22 mouse cellular contexts compared by ENCODE assay signal in the genomic region with DNA sequence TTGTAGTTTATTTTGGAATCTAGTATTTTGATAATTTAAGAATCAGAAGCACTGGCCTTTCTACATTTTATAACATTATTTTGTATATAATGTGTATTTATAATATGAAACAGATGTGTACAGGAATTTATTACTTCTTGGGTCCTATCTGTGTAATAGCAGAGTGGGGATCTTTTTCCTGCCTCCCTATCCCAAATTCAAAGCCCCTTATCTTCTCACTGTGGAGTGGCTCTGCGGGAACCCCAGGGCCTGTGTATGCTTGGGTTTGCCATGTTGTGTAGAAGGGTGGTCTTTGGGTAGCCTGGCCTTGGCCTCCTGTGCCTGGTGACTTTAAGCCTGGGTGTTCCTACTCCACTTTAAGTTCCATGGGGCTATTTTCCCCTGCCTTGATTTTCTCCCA. TPM values are rescaled to one million over a fixed set of nuclear protein-coding genes. Genes with fewer than 3 reads are reported as not detected.
DNase-seq lines count a peak whose midpoint lies in the region; ATAC-seq and TF ChIP-seq lines count a peak whose summit lies in the region.
"Had no signal": no experiment of that assay in that cellular context is flagged by ENCODE, and none has a peak within 500 bp of the region (broad histone marks: within the 10 kb centered on the region; RNA-seq: fewer than 3 reads in every experiment).

No protein-coding gene starts in this region.

- H3K36me3 ChIP-seq in embryonic facial prominence, embryonic 14.5 days (ENCODE audit: control insufficient read depth, insufficient read depth, low read length) = no peaks in the 10 kb centered on the region
- no peaks in the 10 kb centered on the region for H3K36me3 ChIP-seq in embryonic facial prominence, embryonic 10.5 days (replicated peaks)
- 0 out of 2 replicates have a peak, but pooled peaks cover 4% of the 10 kb centered on the region for H3K36me3 ChIP-seq in heart, embryonic 14.5 days (ENCODE audit: control insufficient read depth, insufficient read depth, low read length)
- no peaks in the 10 kb centered on the region for H3K36me3 ChIP-seq in kidney, embryonic 16.5 days (ENCODE audit: insufficient read depth, low read length)
- no peaks in the 10 kb centered on the region for H3K36me3 ChIP-seq in kidney, embryonic 15.5 days
- H3K36me3 ChIP-seq in MEL (ENCODE audit: control insufficient read depth in 1 of 2, insufficient read depth in 2 of 2, low read length in 2 of 2) = peaks cover 0 to 6% of the 10 kb centered on the region in 2 experiments; a peak in 2 of 4 replicates
- H3K36me3 ChIP-seq: forebrain, embryonic 15.5 days; hindbrain, embryonic 13.5 days; limb, embryonic 12.5 days; liver, embryonic 12.5 days had no signal

- no peak overlapping the region for H3K9ac ChIP-seq in embryonic facial prominence, embryonic 14.5 days (ENCODE audit: low read depth, low read length)
- H3K9ac ChIP-seq in heart, embryonic 14.5 days (ENCODE audit: low read length) = no peak overlapping the region
- no peak overlapping the region for H3K9ac ChIP-seq in kidney, embryonic 16.5 days (replicated peaks; ENCODE audit: low read length)
- no peak overlapping the region for H3K9ac ChIP-seq in kidney, embryonic 15.5 days
- no peak overlapping the region for H3K9ac ChIP-seq in MEL (ENCODE audit: control insufficient read depth, low read depth, low read length, poor library complexity, severe bottlenecking)
- H3K9ac ChIP-seq: forebrain, embryonic 15.5 days; hindbrain, embryonic 13.5 days; limb, embryonic 12.5 days; liver, embryonic 12.5 days had no signal

- TF ChIP-seq CTCF in MEL (IDR thresholded peaks at IDR 0.05 in 2 of 3, conservative IDR thresholded peaks at IDR 0.05 in 1 of 3; ENCODE audit: control insufficient read depth in 1 of 3, insufficient read depth in 1 of 3, low read depth in 2 of 3, low read length in 3 of 3, poor library complexity in 1 of 3, severe bottlenecking in 1 of 3) = no peak

- H3K27ac ChIP-seq in embryonic facial prominence, embryonic 14.5 days (replicated peaks; ENCODE audit: low read depth, low read length) = no peak overlapping the region
- no peak overlapping the region for H3K27ac ChIP-seq in embryonic facial prominence, embryonic 10.5 days (replicated peaks)
- peak overlapping the region in 1 of 2 experiments; percentile 55; a peak in 3 of 4 replicates for H3K27ac ChIP-seq in heart, embryonic 14.5 days (replicated peaks in 1 of 2; ENCODE audit: control insufficient read depth in 1 of 2, insufficient read depth in 1 of 2, low read depth in 2 of 2, low read length in 2 of 2)
- peak overlapping the region; percentile 61; the same call in 1 of the 2 replicates for H3K27ac ChIP-seq in kidney, embryonic 16.5 days (ENCODE audit: low read length)
- no peak overlapping the region for H3K27ac ChIP-seq in kidney, embryonic 15.5 days
- no peak overlapping the region for H3K27ac ChIP-seq in MEL (ENCODE audit: control insufficient read depth, low read depth, low read length)
- H3K27ac ChIP-seq: forebrain, embryonic 15.5 days; hindbrain, embryonic 13.5 days; limb, embryonic 12.5 days had no signal

- WGBS in embryonic facial prominence, embryonic 14.5 days = 78% methylated on average over 1 of the region's 1 CpGs
- WGBS in embryonic facial prominence, embryonic 10.5 days = 93% methylated on average over 1 of the region's 1 CpGs
- 68% methylated on average over 1 of the region's 1 CpGs for WGBS in heart, embryonic 14.5 days
- WGBS in kidney, embryonic 16.5 days = 75% methylated on average over 1 of the region's 1 CpGs
- WGBS in kidney, embryonic 15.5 days = 82% methylated on average over 1 of the region's 1 CpGs

- H3K9me3 ChIP-seq in embryonic facial prominence, embryonic 14.5 days (ENCODE audit: control insufficient read depth, low read length) = no peaks in the 10 kb centered on the region
- H3K9me3 ChIP-seq in embryonic facial prominence, embryonic 10.5 days = no peaks in the 10 kb centered on the region
- H3K9me3 ChIP-seq in heart, embryonic 14.5 days (ENCODE audit: control insufficient read depth, low read length) = no peaks in the 10 kb centered on the region
- H3K9me3 ChIP-seq in kidney, embryonic 16.5 days (ENCODE audit: low read length) = no peaks in the 10 kb centered on the region
- H3K9me3 ChIP-seq in kidney, embryonic 15.5 days (replicated peaks) = no peaks in the 10 kb centered on the region
- no peaks in the 10 kb centered on the region for H3K9me3 ChIP-seq in MEL (replicated peaks; ENCODE audit: insufficient read depth, low read length)
- H3K9me3 ChIP-seq: forebrain, embryonic 15.5 days; hindbrain, embryonic 13.5 days; limb, embryonic 12.5 days; liver, embryonic 12.5 days had no signal

- peaks cover 16% of the 10 kb centered on the region for H3K27me3 ChIP-seq in embryonic facial prominence, embryonic 14.5 days (replicated peaks; ENCODE audit: control insufficient read depth, insufficient read depth, low read length)
- peaks cover 64% of the 10 kb centered on the region for H3K27me3 ChIP-seq in embryonic facial prominence, embryonic 10.5 days (replicated peaks; ENCODE audit: low read depth, poor library complexity, severe bottlenecking)
- H3K27me3 ChIP-seq in heart, embryonic 14.5 days (ENCODE audit: control insufficient read depth, insufficient read depth, low read length) = peaks cover 20% of the 10 kb centered on the region
- H3K27me3 ChIP-seq in kidney, embryonic 16.5 days (ENCODE audit: insufficient read depth, low read length) = peaks cover 14% of the 10 kb centered on the region; the same call in 1 of the 2 replicates
- H3K27me3 ChIP-seq in kidney, embryonic 15.5 days = peaks cover 20% of the 10 kb centered on the region
- no peaks in the 10 kb centered on the region for H3K27me3 ChIP-seq in MEL (ENCODE audit: control insufficient read depth in 1 of 2, insufficient read depth in 2 of 2, low read length in 2 of 2)

- no peak for TF ChIP-seq POLR2A in MEL (IDR thresholded peaks at IDR 0.05; ENCODE audit: control insufficient read depth in 1 of 2, insufficient read depth in 1 of 2, low read depth in 1 of 2, low read length in 2 of 2, poor library complexity in 1 of 2)

- no peaks in the 10 kb centered on the region; the same call in 1 of the 2 replicates for H3K79me2 ChIP-seq in MEL (ENCODE audit: control insufficient read depth, insufficient read depth, low read length, poor library complexity)

- H3K4me3 ChIP-seq in embryonic facial prominence, embryonic 14.5 days (ENCODE audit: low read depth, low read length) = no peak overlapping the region
- H3K4me3 ChIP-seq in embryonic facial prominence, embryonic 10.5 days = no peak overlapping the region
- H3K4me3 ChIP-seq in heart, embryonic 14.5 days (ENCODE audit: control insufficient read depth in 1 of 2, insufficient read depth in 1 of 2, low read depth in 1 of 2, low read length in 2 of 2) = no peak overlapping the region
- H3K4me3 ChIP-seq in kidney, embryonic 16.5 days (ENCODE audit: low read length) = no peak overlapping the region
- no peak overlapping the region for H3K4me3 ChIP-seq in kidney, embryonic 15.5 days (replicated peaks)
- H3K4me3 ChIP-seq in MEL (ENCODE audit: control insufficient read depth in 1 of 2, insufficient read depth in 1 of 2, low read depth in 2 of 2, low read length in 2 of 2) = no peak overlapping the region
- H3K4me3 ChIP-seq: forebrain, embryonic 15.5 days; hindbrain, embryonic 13.5 days; limb, embryonic 12.5 days; liver, embryonic 12.5 days had no signal

- peak overlapping the region; percentile 10; the same call in 1 of the 2 replicates for H3K4me2 ChIP-seq in embryonic facial prominence, embryonic 14.5 days (ENCODE audit: low read depth, low read length)
- peak overlapping the region; percentile 25; the same call in 1 of the 2 replicates for H3K4me2 ChIP-seq in heart, embryonic 14.5 days (ENCODE audit: low read length)
- no peak overlapping the region for H3K4me2 ChIP-seq in kidney, embryonic 16.5 days (replicated peaks; ENCODE audit: low read depth, low read length)
- no peak overlapping the region for H3K4me2 ChIP-seq in kidney, embryonic 15.5 days
- H3K4me2 ChIP-seq: forebrain, embryonic 15.5 days; hindbrain, embryonic 13.5 days; limb, embryonic 12.5 days; liver, embryonic 12.5 days; midbrain, embryonic 11.5 days had no signal

- no peak for DNase-seq in embryonic facial prominence, embryonic 14.5 days (ENCODE audit: low spot score)
- DNase-seq in embryonic facial prominence, embryonic 10.5 days (ENCODE audit: low spot score) = no peak
- DNase-seq in heart, postnatal 4 days = no peak
- no peak for DNase-seq in MEL (ENCODE audit: low read depth, low spot score)
- DNase-seq: adrenal gland, postnatal 10 days; cerebellum, adult 9-10 months; gastrocnemius, postnatal 14 days; kidney, adult 9 months; kidney, postnatal 4 days; lung, adult 2 months had no signal

- TF ChIP-seq RAD21 in MEL (IDR thresholded peaks at IDR 0.05; ENCODE audit: low read depth, low read length) = no peak

- TF ChIP-seq EP300 in MEL (IDR thresholded peaks at IDR 0.05; ENCODE audit: low read depth in 1 of 2, low read length in 2 of 2) = peak; percentile 47 to 54; a peak in 3 of 4 replicates

- no peak for ATAC-seq in embryonic facial prominence, embryonic 14.5 days (ENCODE audit: low read depth)
- no peak for ATAC-seq in heart, embryonic 14.5 days (ENCODE audit: insufficient number of reproducible peaks, insufficient read depth, low FRiP score, low read depth)
- no peak for ATAC-seq in kidney, embryonic 16.5 days (ENCODE audit: low FRiP score, low TSS enrichment)
- ATAC-seq in kidney, embryonic 15.5 days (replicated peaks; ENCODE audit: low FRiP score) = no peak
- ATAC-seq in megakaryocyte-erythroid progenitor cell, adult 5-6 weeks (replicated peaks; ENCODE audit: low FRiP score, low TSS enrichment, poor library complexity, severe bottlenecking) = no peak
- ATAC-seq: forebrain, embryonic 15.5 days; inflammation-experienced regulatory T-cells, adult 6 months; liver, embryonic 12.5 days had no signal

- peaks cover 3% of the 10 kb centered on the region; the same call in 1 of the 2 replicates for H3K4me1 ChIP-seq in embryonic facial prominence, embryonic 14.5 days (ENCODE audit: control insufficient read depth, insufficient read depth, low read length)
- H3K4me1 ChIP-seq in embryonic facial prominence, embryonic 10.5 days = peaks cover 17% of the 10 kb centered on the region
- peaks cover 5 to 6% of the 10 kb centered on the region in 2 experiments for H3K4me1 ChIP-seq in heart, embryonic 14.5 days (ENCODE audit: control insufficient read depth in 2 of 2, insufficient read depth in 2 of 2, low read length in 2 of 2)
- peaks cover 5% of the 10 kb centered on the region; the same call in 1 of the 2 replicates for H3K4me1 ChIP-seq in kidney, embryonic 16.5 days (ENCODE audit: insufficient read depth, low read length)
- H3K4me1 ChIP-seq in kidney, embryonic 15.5 days = peaks cover 15% of the 10 kb centered on the region
- H3K4me1 ChIP-seq in MEL (ENCODE audit: control insufficient read depth in 1 of 2, insufficient read depth in 2 of 2, low read length in 2 of 2) = peaks cover 2 to 15% of the 10 kb centered on the region in 2 experiments; a peak in 3 of 4 replicates

RNA-seq across cellular contexts. Expression of a gene that starts 10.0 kb away (rescaled TPM):
- 5.0 and 6.8 TPM in 2 replicates for polyA plus RNA-seq in embryonic facial prominence, embryonic 14.5 days (2014; fragmentation: Nextera tagmentation; extraction: Ambion mirVana)
- 4.4 and 4.6 TPM in 2 replicates for polyA plus RNA-seq in embryonic facial prominence, embryonic 10.5 days (2016; fragmentation: Nextera tagmentation; extraction: Ambion mirVana)
- polyA plus RNA-seq in heart, embryonic 14.5 days (2014; fragmentation: Nextera tagmentation; extraction: Ambion mirVana) = 6.9 and 8.8 TPM in 2 replicates
- total RNA-seq in heart, postnatal 4 days (2021) = 10 to 100 TPM; 19.7 to 20.8 TPM
- 12.9 and 13.5 TPM in 2 replicates for polyA plus RNA-seq in kidney, embryonic 16.5 days (2015; fragmentation: Nextera tagmentation; extraction: Ambion mirVana)
- 9.9 and 10.5 TPM in 2 replicates for polyA plus RNA-seq in kidney, embryonic 15.5 days (2015; fragmentation: Nextera tagmentation; extraction: Ambion mirVana)
- 0.16 TPM in 1 of 2 replicates, not detected in the other for total RNA-seq in MEL (2012; rRNA removed)
- polyA plus RNA-seq in MEL (2012; ENCODE audit: insufficient read depth in 1 of 2, insufficient read length in 2 of 2, low read depth in 1 of 2, low replicate concordance in 2 of 2, missing spikeins in 1 of 2) = under 1 TPM in 1 of 2 experiments, not detected in 1; 0.18 TPM
- total RNA-seq in megakaryocyte-erythroid progenitor cell, adult 5-6 weeks (2014; fragmentation: Nextera tagmentation) = not detected in 2 replicates
- not detected in 2 replicates for total RNA-seq in megakaryocyte-erythroid progenitor cell, adult 5-6 weeks (2017)
- total RNA-seq: neutrophil, adult 5-6 weeks had no signal
- polyA plus RNA-seq: inflammation-experienced regulatory T-cells, adult 6 months; macrophage had no signal

RNA-seq across cellular contexts. Expression of a gene that starts 15.5 kb away (rescaled TPM):
- 1.4 and 1.7 TPM in 2 replicates for polyA plus RNA-seq in embryonic facial prominence, embryonic 14.5 days (2014; fragmentation: Nextera tagmentation; extraction: Ambion mirVana)
- 0.90 and 1.1 TPM in 2 replicates for polyA plus RNA-seq in embryonic facial prominence, embryonic 10.5 days (2016; fragmentation: Nextera tagmentation; extraction: Ambion mirVana)
- polyA plus RNA-seq in heart, embryonic 14.5 days (2014; fragmentation: Nextera tagmentation; extraction: Ambion mirVana) = 0.32 and 0.67 TPM in 2 replicates
- total RNA-seq in heart, postnatal 4 days (2021) = under 1 TPM; 0.43 to 0.81 TPM
- 0.86 and 1.3 TPM in 2 replicates for polyA plus RNA-seq in kidney, embryonic 16.5 days (2015; fragmentation: Nextera tagmentation; extraction: Ambion mirVana)
- 0.91 and 0.98 TPM in 2 replicates for polyA plus RNA-seq in kidney, embryonic 15.5 days (2015; fragmentation: Nextera tagmentation; extraction: Ambion mirVana)
- 3.6 and 33.0 TPM in 2 replicates for total RNA-seq in MEL (2012; rRNA removed)
- 1 to 10 TPM in 1 of 2 experiments, not detected in 1; 6.4 TPM for polyA plus RNA-seq in MEL (2012; ENCODE audit: insufficient read depth in 1 of 2, insufficient read length in 2 of 2, low read depth in 1 of 2, low replicate concordance in 2 of 2, missing spikeins in 1 of 2)
- total RNA-seq in megakaryocyte-erythroid progenitor cell, adult 5-6 weeks (2014; fragmentation: Nextera tagmentation) = not detected in 2 replicates
- total RNA-seq in megakaryocyte-erythroid progenitor cell, adult 5-6 weeks (2017) = not detected in 2 replicates
- polyA plus RNA-seq: inflammation-experienced regulatory T-cells, adult 6 months had no signal

RNA-seq across cellular contexts. Expression of a gene that starts 47.0 kb away (rescaled TPM):
- 12.5 and 15.5 TPM in 2 replicates for polyA plus RNA-seq in embryonic facial prominence, embryonic 14.5 days (2014; fragmentation: Nextera tagmentation; extraction: Ambion mirVana)
- polyA plus RNA-seq in embryonic facial prominence, embryonic 10.5 days (2016; fragmentation: Nextera tagmentation; extraction: Ambion mirVana) = 23.1 and 25.1 TPM in 2 replicates
- polyA plus RNA-seq in heart, embryonic 14.5 days (2014; fragmentation: Nextera tagmentation; extraction: Ambion mirVana) = 7.8 and 8.7 TPM in 2 replicates
- total RNA-seq in heart, postnatal 4 days (2021) = 10 to 100 TPM; 13.9 to 14.0 TPM
- 23.0 and 23.1 TPM in 2 replicates for polyA plus RNA-seq in kidney, embryonic 16.5 days (2015; fragmentation: Nextera tagmentation; extraction: Ambion mirVana)
- 17.6 and 19.6 TPM in 2 replicates for polyA plus RNA-seq in kidney, embryonic 15.5 days (2015; fragmentation: Nextera tagmentation; extraction: Ambion mirVana)
- total RNA-seq in MEL (2012; rRNA removed) = 24.8 and 28.0 TPM in 2 replicates
- polyA plus RNA-seq in MEL (2012; ENCODE audit: insufficient read depth in 1 of 2, insufficient read length in 2 of 2, low read depth in 1 of 2, low replicate concordance in 2 of 2, missing spikeins in 1 of 2) = 10 to 100 TPM in 1 of 2 experiments, not detected in 1; 30.4 TPM
- 9.0 and 13.1 TPM in 2 replicates for total RNA-seq in megakaryocyte-erythroid progenitor cell, adult 5-6 weeks (2014; fragmentation: Nextera tagmentation)
- 6.5 and 12.4 TPM in 2 replicates for total RNA-seq in megakaryocyte-erythroid progenitor cell, adult 5-6 weeks (2017)

Comparison
In these comparisons a context has a peak if more than half of its experiments do, and no peak if none do; other contexts are left out.
1. H3K4me2 ChIP-seq: peak in embryonic facial prominence, embryonic 14.5 days (single experiment) and heart, embryonic 14.5 days (single experiment); none in kidney, embryonic 16.5 days (single experiment) and kidney, embryonic 15.5 days (single experiment).